Mouse (Mus musculus): ENCODE results near the gene Pitpnm1. TPM values are rescaled to one million over a fixed set of nuclear protein-coding genes. Genes with fewer than 3 reads are reported as not detected.
"Not testable (repeated sequence)": the region's sequence is repeated elsewhere in the genome, so short reads cannot be mapped to it uniquely, and the experiment has no call there.

Pitpnm1 gene
- polyA plus RNA-seq, 2 experiments = 4.5 to 16.2 TPM

DNA sequence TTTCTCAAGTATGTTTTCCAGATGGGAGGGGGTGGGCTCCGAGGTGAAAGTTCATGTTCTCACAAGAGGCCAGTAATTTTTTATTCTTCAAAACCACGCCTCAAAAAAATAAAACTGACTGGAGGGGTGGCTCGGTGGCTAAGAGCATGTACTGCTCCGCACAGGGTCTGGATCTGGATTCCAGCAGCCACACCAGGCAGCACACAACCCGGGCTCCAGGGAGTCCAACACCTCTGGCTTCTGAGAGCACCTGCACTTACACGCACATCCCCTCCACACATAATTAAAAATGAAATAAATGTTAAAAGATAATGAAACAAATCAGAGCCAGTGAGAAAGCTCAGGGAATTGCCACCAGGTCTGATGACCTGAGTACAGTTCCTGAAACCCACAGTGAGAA is 33.5 kb upstream of the Pitpnm1 start:
- no peaks in the 10 kb centered on the region for H3K27me3 ChIP-seq (ENCODE audit: control insufficient read depth, insufficient read depth, low read length)
- TF ChIP-seq POLR2A (IDR thresholded peaks at IDR 0.05; ENCODE audit: borderline replicate concordance, extremely low read depth, insufficient read depth, insufficient read length) = no peak
- no peak overlapping the region for H3K27ac ChIP-seq (replicated peaks; ENCODE audit: low read depth, low read length)
- DNase-seq (ENCODE audit: low spot score) = no peak
- no peak overlapping the region for H3K9ac ChIP-seq (ENCODE audit: low read depth, low read length, severe bottlenecking)
- no peak overlapping the region for H3K4me3 ChIP-seq (replicated peaks; ENCODE audit: low read length)
- ATAC-seq (ENCODE audit: low FRiP score, low read depth) = no peak
- no peak overlapping the region for H3K4me2 ChIP-seq (replicated peaks; ENCODE audit: low read depth, low read length, severe bottlenecking)
- whole genome bisulfite sequencing = 57% methylated on average over 6 of the region's 6 CpGs
- H3K36me3 ChIP-seq (ENCODE audit: control insufficient read depth, insufficient read depth, low read length) = no peaks in the 10 kb centered on the region
- no peaks in the 10 kb centered on the region for H3K4me1 ChIP-seq (ENCODE audit: control insufficient read depth, insufficient read depth, low read length)
- H3K9me3 ChIP-seq (ENCODE audit: control insufficient read depth, low read length) = no peaks in the 10 kb centered on the region

DNA sequence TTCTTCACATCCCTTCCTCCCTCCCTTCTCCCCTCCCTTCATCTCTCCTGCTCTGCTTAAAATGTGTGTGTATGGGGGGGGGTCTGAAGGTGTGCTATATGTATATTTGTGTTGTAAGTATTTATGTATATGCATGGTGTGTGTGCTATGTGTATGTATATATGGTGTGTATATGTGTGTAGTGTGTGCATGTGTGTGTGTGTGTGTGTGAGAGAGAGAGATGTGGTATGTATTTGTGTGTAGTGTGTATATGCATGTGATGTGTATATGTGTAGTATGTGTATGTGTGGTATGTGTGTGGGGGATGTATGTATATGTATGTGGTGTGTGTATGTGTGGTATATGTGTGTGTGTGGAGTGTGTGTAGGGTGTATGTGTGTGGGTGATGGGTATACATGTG is 32.9 kb upstream of the Pitpnm1 start:
- no peak for ATAC-seq (ENCODE audit: low FRiP score, low read depth)
- no peak for TF ChIP-seq POLR2A (IDR thresholded peaks at IDR 0.05; ENCODE audit: borderline replicate concordance, extremely low read depth, insufficient read depth, insufficient read length)
- Histone ChIP-seq H3K4me1 (ENCODE audit: control insufficient read depth, insufficient read depth, low read length) (no peaks in the 10 kb centered on the region), H3K4me2 (replicated peaks; ENCODE audit: low read depth, low read length, severe bottlenecking) (no peak overlapping the region), H3K9ac (ENCODE audit: low read depth, low read length, severe bottlenecking) (no peak overlapping the region), H3K4me3 (replicated peaks; ENCODE audit: low read length) (no peak overlapping the region), H3K27ac (replicated peaks; ENCODE audit: low read depth, low read length) (no peak overlapping the region), H3K36me3 (ENCODE audit: control insufficient read depth, insufficient read depth, low read length) (no peaks in the 10 kb centered on the region), H3K27me3 (ENCODE audit: control insufficient read depth, insufficient read depth, low read length) (no peaks in the 10 kb centered on the region), H3K9me3 (ENCODE audit: control insufficient read depth, low read length) (no peaks in the 10 kb centered on the region)
- no peak for DNase-seq (ENCODE audit: low spot score)

DNA sequence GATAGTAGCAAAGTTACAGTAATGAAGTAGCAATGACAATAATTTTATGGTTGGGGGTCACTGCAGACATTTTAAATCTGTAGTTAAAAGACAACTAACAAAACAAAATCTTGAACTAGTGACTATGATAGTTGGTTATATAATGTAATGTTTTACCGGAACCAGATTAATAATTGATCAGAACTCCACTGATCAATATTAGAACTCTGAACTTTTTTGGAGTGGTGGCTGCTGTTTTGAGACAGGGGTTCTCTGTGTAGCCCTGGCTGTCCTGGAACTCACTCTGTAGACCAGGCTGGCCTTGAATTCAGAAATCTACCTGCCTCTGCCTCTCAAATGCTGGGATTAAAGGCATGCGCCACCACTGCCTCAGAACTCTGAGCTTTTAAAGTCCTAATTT is 31.6 kb upstream of the Pitpnm1 start:
- H3K4me3 ChIP-seq (replicated peaks; ENCODE audit: low read length); H3K4me2 ChIP-seq (replicated peaks; ENCODE audit: low read depth, low read length, severe bottlenecking); DNase-seq (ENCODE audit: low spot score); H3K9me3 ChIP-seq (ENCODE audit: control insufficient read depth, low read length); H3K27ac ChIP-seq (replicated peaks; ENCODE audit: low read depth, low read length); H3K27me3 ChIP-seq (ENCODE audit: control insufficient read depth, insufficient read depth, low read length); H3K36me3 ChIP-seq (ENCODE audit: control insufficient read depth, insufficient read depth, low read length); ATAC-seq (ENCODE audit: low FRiP score, low read depth); H3K4me1 ChIP-seq (ENCODE audit: control insufficient read depth, insufficient read depth, low read length); H3K9ac ChIP-seq (ENCODE audit: low read depth, low read length, severe bottlenecking): not testable (repeated sequence)
- WGBS = 86% methylated on average over 2 of the region's 2 CpGs

DNA sequence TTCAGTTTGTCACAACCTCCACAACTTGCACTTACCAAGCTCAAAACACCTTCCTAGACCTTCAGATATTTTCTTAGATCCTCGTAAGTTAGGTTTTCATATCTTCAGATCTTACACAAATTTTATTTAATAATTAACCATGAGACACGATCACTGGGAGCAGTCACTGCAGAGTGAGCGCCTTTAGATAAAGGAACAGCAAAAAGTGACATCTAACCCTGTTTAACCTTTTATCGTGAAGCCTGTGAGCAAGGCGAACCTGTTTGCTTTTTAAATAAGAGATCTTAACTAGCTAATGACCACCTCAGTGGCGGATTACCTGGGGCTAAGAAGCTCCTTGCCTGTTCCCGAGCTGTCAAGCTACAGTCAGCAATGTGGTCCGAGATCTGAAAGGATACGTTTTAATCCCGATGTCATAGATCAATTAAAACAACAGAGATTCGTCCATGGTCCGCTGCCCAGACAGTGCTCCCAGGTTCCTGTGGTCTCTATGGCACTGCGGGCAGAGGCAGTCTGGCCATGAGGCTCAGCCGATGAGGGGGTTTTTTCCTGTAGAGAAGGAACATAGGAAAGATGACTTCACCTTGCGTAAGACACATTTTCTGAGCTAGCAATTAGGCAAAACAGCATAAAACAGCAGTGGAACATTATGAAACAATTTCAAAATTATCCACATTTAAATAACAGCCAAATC is 30.9 kb upstream of the Pitpnm1 start:
- Histone ChIP-seq H3K27me3 (ENCODE audit: control insufficient read depth, insufficient read depth, low read length) (no peaks in the 10 kb centered on the region), H3K36me3 (ENCODE audit: control insufficient read depth, insufficient read depth, low read length) (no peaks in the 10 kb centered on the region), H3K27ac (replicated peaks; ENCODE audit: low read depth, low read length) (no peak overlapping the region), H3K9ac (ENCODE audit: low read depth, low read length, severe bottlenecking) (no peak overlapping the region), H3K4me3 (replicated peaks; ENCODE audit: low read length) (no peak overlapping the region), H3K4me2 (replicated peaks; ENCODE audit: low read depth, low read length, severe bottlenecking) (no peak overlapping the region), H3K9me3 (ENCODE audit: control insufficient read depth, low read length) (no peaks in the 10 kb centered on the region), H3K4me1 (ENCODE audit: control insufficient read depth, insufficient read depth, low read length) (no peaks in the 10 kb centered on the region)
- no peak for TF ChIP-seq POLR2A (IDR thresholded peaks at IDR 0.05; ENCODE audit: borderline replicate concordance, extremely low read depth, insufficient read depth, insufficient read length)
- DNase-seq (ENCODE audit: low spot score) (no peak), ATAC-seq (ENCODE audit: low FRiP score, low read depth) (no peak)
- 74% methylated on average over 15 of the region's 15 CpGs for WGBS

DNA sequence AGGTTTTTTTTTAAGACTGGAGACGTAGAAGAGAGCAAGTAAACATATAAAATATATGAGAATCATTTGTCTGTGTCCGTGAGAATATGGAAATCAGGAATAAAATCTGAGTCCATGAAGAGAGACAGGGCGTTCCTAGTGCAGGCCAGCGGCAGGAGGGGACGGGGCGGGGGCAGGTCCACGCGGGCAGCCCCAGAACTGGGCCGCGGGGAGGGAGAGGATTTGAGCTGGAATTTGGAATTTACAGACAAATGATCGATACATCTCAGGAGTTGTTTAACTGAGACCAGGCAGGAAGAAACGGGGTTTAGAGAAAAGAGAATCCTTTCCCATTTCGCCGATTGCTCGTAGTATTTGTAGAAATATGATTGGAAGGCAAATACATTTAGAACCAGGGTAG is 29.5 kb upstream of the Pitpnm1 start:
- no peaks in the 10 kb centered on the region for H3K4me1 ChIP-seq (ENCODE audit: control insufficient read depth, insufficient read depth, low read length)
- H3K36me3 ChIP-seq (ENCODE audit: control insufficient read depth, insufficient read depth, low read length) = no peaks in the 10 kb centered on the region
- TF ChIP-seq POLR2A (IDR thresholded peaks at IDR 0.05; ENCODE audit: borderline replicate concordance, extremely low read depth, insufficient read depth, insufficient read length) = no peak
- H3K27me3 ChIP-seq (ENCODE audit: control insufficient read depth, insufficient read depth, low read length) = no peaks in the 10 kb centered on the region
- no peak overlapping the region for H3K9ac ChIP-seq (ENCODE audit: low read depth, low read length, severe bottlenecking)
- whole genome bisulfite sequencing = 78% methylated on average over 15 of the region's 15 CpGs
- no peaks in the 10 kb centered on the region for H3K9me3 ChIP-seq (ENCODE audit: control insufficient read depth, low read length)
- H3K27ac ChIP-seq (replicated peaks; ENCODE audit: low read depth, low read length) = no peak overlapping the region
- no peak overlapping the region for H3K4me3 ChIP-seq (replicated peaks; ENCODE audit: low read length)
- no peak for DNase-seq (ENCODE audit: low spot score)
- no peak for ATAC-seq (ENCODE audit: low FRiP score, low read depth)
- H3K4me2 ChIP-seq (replicated peaks; ENCODE audit: low read depth, low read length, severe bottlenecking) = no peak overlapping the region

DNA sequence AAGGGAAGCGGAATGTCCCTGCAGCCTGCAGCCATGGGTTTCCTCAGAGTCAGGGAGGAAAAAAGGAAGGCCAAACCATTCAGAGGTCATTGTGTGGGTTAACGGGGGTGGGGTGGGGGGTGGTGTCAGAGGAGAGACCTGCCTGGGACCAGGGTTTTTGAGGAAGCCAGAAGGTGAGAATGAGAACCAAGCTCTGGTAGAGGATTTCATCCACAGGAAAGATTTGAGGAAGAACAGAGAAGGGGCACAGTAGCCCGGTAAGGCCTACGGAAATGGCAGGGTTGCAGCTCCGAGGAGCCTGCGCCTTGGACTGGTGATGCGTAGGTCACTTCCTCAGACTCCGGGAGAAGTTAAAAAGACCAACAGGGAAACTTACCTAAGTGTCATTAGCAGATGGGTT is 29.0 kb upstream of the Pitpnm1 start:
- Histone ChIP-seq H3K4me3 (replicated peaks; ENCODE audit: low read length) (no peak overlapping the region), H3K9ac (ENCODE audit: low read depth, low read length, severe bottlenecking) (no peak overlapping the region), H3K4me2 (replicated peaks; ENCODE audit: low read depth, low read length, severe bottlenecking) (no peak overlapping the region), H3K36me3 (ENCODE audit: control insufficient read depth, insufficient read depth, low read length) (no peaks in the 10 kb centered on the region), H3K4me1 (ENCODE audit: control insufficient read depth, insufficient read depth, low read length) (no peaks in the 10 kb centered on the region), H3K27ac (replicated peaks; ENCODE audit: low read depth, low read length) (no peak overlapping the region), H3K27me3 (ENCODE audit: control insufficient read depth, insufficient read depth, low read length) (no peaks in the 10 kb centered on the region), H3K9me3 (ENCODE audit: control insufficient read depth, low read length) (no peaks in the 10 kb centered on the region)
- WGBS = 83% methylated on average over 8 of the region's 8 CpGs
- no peak for TF ChIP-seq POLR2A (IDR thresholded peaks at IDR 0.05; ENCODE audit: borderline replicate concordance, extremely low read depth, insufficient read depth, insufficient read length)
- DNase-seq (ENCODE audit: low spot score) (no peak), ATAC-seq (ENCODE audit: low FRiP score, low read depth) (no peak)

All from limb, embryonic 14.5 days (tissue).